Mouse (Mus musculus) CH12.LX (cell line): ENCODE data around the gene Arfip1. TPM values are rescaled to one million over a fixed set of nuclear protein-coding genes. Genes with fewer than 3 reads are reported as not detected.

ENCODE experiments used
- DNase-seq: peaks from one replicate; pipeline ENCODE4 v3.0.0-alpha.2; 2013; ENCODE audit errors: extremely low read depth
- H3K27ac ChIP-seq: 2 replicates; pipeline ENCODE4 v1.5.1; 2012; ENCODE audit warnings: low read depth, mild to moderate bottlenecking, control low read depth, moderate library complexity; ENCODE audit not compliant: insufficient read depth
- H3K27me3 ChIP-seq: replicated peaks from 2 replicates; pipeline ENCODE3; 2012; ENCODE audit warnings: inconsistent platforms
- H3K36me3 ChIP-seq, 2 experiments: replicated peaks in 1 of 2; 2 replicates each; pipeline versions ENCODE3 to v1.6.1; 2012; ENCODE audit warnings: inconsistent platforms in 1 of 2, low read length in 1 of 2, mild to moderate bottlenecking in 1 of 2, mixed read lengths in 1 of 2, moderate library complexity in 1 of 2; ENCODE audit not compliant: control insufficient read depth in 1 of 2, insufficient read depth in 1 of 2
- H3K4me1 ChIP-seq, 2 experiments: 2 replicates each; pipeline ENCODE4 v1.6.1; 2012; ENCODE audit warnings: inconsistent platforms in 1 of 2, moderate library complexity in 1 of 2; ENCODE audit not compliant: insufficient read depth in 2 of 2, control insufficient read depth in 1 of 2
- H3K4me2 ChIP-seq: 2 replicates; pipeline ENCODE4 v1.6.1; 2012; ENCODE audit warnings: low read depth, mild to moderate bottlenecking, control low read depth; ENCODE audit not compliant: poor library complexity, insufficient read depth, severe bottlenecking
- H3K4me3 ChIP-seq, 3 experiments: fragments of 150-350 bp in 1 of 3; sonication (generic) in 1 of 3; replicated peaks in 1 of 3; 2 replicates each; pipeline versions ENCODE3 to v1.5.1; 2011 to 2012; ENCODE audit warnings: low read depth in 2 of 3, low read length in 2 of 3, mild to moderate bottlenecking in 2 of 3, moderate library complexity in 2 of 3, control low read depth in 1 of 3, improper control_type of control experiment in 1 of 3, inconsistent platforms in 1 of 3, mixed read lengths in 1 of 3; ENCODE audit not compliant: poor library complexity in 1 of 3
- H3K79me2 ChIP-seq: replicated peaks from 2 replicates; pipeline ENCODE4 v1.6.1; 2012; ENCODE audit warnings: mild to moderate bottlenecking, moderate library complexity; ENCODE audit not compliant: control insufficient read depth, poor library complexity, insufficient read depth, severe bottlenecking; ENCODE audit errors: extremely low read depth
- H3K9ac ChIP-seq: 2 replicates; pipeline ENCODE4 v1.6.1; 2012; ENCODE audit warnings: low read depth, mild to moderate bottlenecking, control low read depth, moderate library complexity; ENCODE audit not compliant: insufficient read depth
- H3K9me3 ChIP-seq: replicated peaks from 2 replicates; pipeline ENCODE3; 2012; ENCODE audit warnings: low read length, inconsistent platforms, mixed read lengths
- BHLHE40 ChIP-seq: IDR thresholded peaks from 2 replicates; pipeline ENCODE4 v1.6.1; 2011; ENCODE audit warnings: mild to moderate bottlenecking, low read depth, low read length, improper control_type of control experiment
- CTCF ChIP-seq, 2 experiments: IDR thresholded peaks in 1 of 2; conservative IDR thresholded peaks in 1 of 2; 2 replicates each; pipeline ENCODE4 v1.5.1; 2011 to 2012; ENCODE audit warnings: low read depth in 2 of 2, low read length in 2 of 2, improper control_type of control experiment in 1 of 2, inconsistent platforms in 1 of 2, mild to moderate bottlenecking in 1 of 2, moderate library complexity in 1 of 2
- ELF1 ChIP-seq: IDR thresholded peaks from 2 replicates; pipeline ENCODE4 v1.6.1; 2014; ENCODE audit warnings: low read depth, mild to moderate bottlenecking, inconsistent platforms, low read length, improper control_type of control experiment
- GABPA ChIP-seq: IDR thresholded peaks from 2 replicates; pipeline ENCODE4 v1.6.1; 2012; ENCODE audit warnings: low read depth, low read length, improper control_type of control experiment, inconsistent platforms; ENCODE audit not compliant: insufficient replicate concordance
- HCFC1 ChIP-seq: IDR thresholded peaks from 2 replicates; pipeline ENCODE4 v1.6.1; 2012; ENCODE audit warnings: low read depth, mild to moderate bottlenecking, inconsistent platforms, low read length, improper control_type of control experiment
- IRF4 ChIP-seq: IDR thresholded peaks from 2 replicates; pipeline ENCODE4 v1.6.1; 2014; ENCODE audit warnings: low read depth, mild to moderate bottlenecking, inconsistent platforms, low read length, improper control_type of control experiment
- JUN ChIP-seq: IDR thresholded peaks from 2 replicates; pipeline ENCODE4 v1.6.1; 2011; ENCODE audit warnings: low read depth, mild to moderate bottlenecking, low read length, improper control_type of control experiment, moderate library complexity; ENCODE audit not compliant: insufficient read depth
- JUND ChIP-seq: conservative IDR thresholded peaks from 2 replicates; pipeline ENCODE4 v1.6.1; 2011; ENCODE audit warnings: low read depth, low read length, improper control_type of control experiment
- KAT2A ChIP-seq: IDR thresholded peaks from 2 replicates; pipeline ENCODE4 v1.6.1; 2012; ENCODE audit warnings: low read length, improper control_type of control experiment, inconsistent platforms; ENCODE audit not compliant: insufficient replicate concordance
- MAFK ChIP-seq: IDR thresholded peaks from 2 replicates; pipeline ENCODE4 v1.6.1; 2011; ENCODE audit warnings: low read length, improper control_type of control experiment; ENCODE audit not compliant: insufficient replicate concordance
- MAX ChIP-seq: IDR thresholded peaks from 2 replicates; pipeline ENCODE4 v1.6.1; 2011; ENCODE audit warnings: low read length, improper control_type of control experiment
- MAZ ChIP-seq: IDR thresholded peaks from 2 replicates; pipeline ENCODE4 v1.6.1; 2012; ENCODE audit warnings: low read depth, mild to moderate bottlenecking, inconsistent platforms, low read length, improper control_type of control experiment, moderate library complexity
- MEF2A ChIP-seq: IDR thresholded peaks from 2 replicates; pipeline ENCODE4 v1.6.1; 2014; ENCODE audit warnings: low read depth, mild to moderate bottlenecking, inconsistent platforms, low read length, improper control_type of control experiment, borderline replicate concordance
- MXI1 ChIP-seq: IDR thresholded peaks from 2 replicates; pipeline ENCODE4 v1.6.1; 2011; ENCODE audit warnings: mild to moderate bottlenecking, low read depth, low read length, improper control_type of control experiment
- MYC ChIP-seq: IDR thresholded peaks from 2 replicates; pipeline ENCODE4 v1.6.1; 2011; ENCODE audit warnings: low read depth, mild to moderate bottlenecking, improper control_type of control experiment, low read length
- NELFE ChIP-seq: IDR thresholded peaks from 2 replicates; pipeline ENCODE4 v1.6.1; 2011; ENCODE audit warnings: low read depth, low read length, improper control_type of control experiment
- NRF1 ChIP-seq: IDR thresholded peaks from 2 replicates; pipeline ENCODE4 v1.6.1; 2014; ENCODE audit warnings: low read depth, mild to moderate bottlenecking, inconsistent platforms, low read length, improper control_type of control experiment, moderate library complexity
- POLR2A ChIP-seq: IDR thresholded peaks from 2 replicates; pipeline ENCODE4 v1.6.1; 2011; ENCODE audit warnings: low read depth, mild to moderate bottlenecking, improper control_type of control experiment, low read length
- POLR2AphosphoS2 ChIP-seq: IDR thresholded peaks from 2 replicates; pipeline ENCODE4 v1.6.1; 2011; ENCODE audit warnings: low read depth, low read length, improper control_type of control experiment
- RCOR1 ChIP-seq: conservative IDR thresholded peaks from 2 replicates; pipeline ENCODE4 v1.6.1; 2012; ENCODE audit warnings: low read depth, mild to moderate bottlenecking, inconsistent platforms, low read length, improper control_type of control experiment
- SIN3A ChIP-seq: IDR thresholded peaks from 2 replicates; pipeline ENCODE4 v1.6.1; 2012; ENCODE audit warnings: low read length, improper control_type of control experiment, inconsistent platforms
- TBP ChIP-seq: conservative IDR thresholded peaks from 2 replicates; pipeline ENCODE4 v1.6.1; 2011; ENCODE audit warnings: low read depth, low read length, improper control_type of control experiment
- TCF12 ChIP-seq: IDR thresholded peaks from 2 replicates; pipeline ENCODE4 v1.6.1; 2014; ENCODE audit warnings: low read depth, mild to moderate bottlenecking, inconsistent platforms, low read length, improper control_type of control experiment
- USF1 ChIP-seq: IDR thresholded peaks from 2 replicates; pipeline ENCODE4 v1.6.1; 2014; ENCODE audit warnings: low read depth, mild to moderate bottlenecking, inconsistent platforms, low read length, improper control_type of control experiment
- ZMIZ1 ChIP-seq: IDR thresholded peaks from 2 replicates; pipeline ENCODE4 v1.6.1; 2012; ENCODE audit warnings: low read depth, mild to moderate bottlenecking, inconsistent platforms, low read length, improper control_type of control experiment
- dilution Hi-C: fragments of 300-500 bp; cut with MboI; formaldehyde crosslinking; loops from 2 replicates; pipeline ENCODE4 v1.14.3; 2020; ENCODE audit warnings: low sequenced_read_pairs; ENCODE audit not compliant: extremely low pct_unique_long_range_greater_than_20kb, extremely low pct_ligation_motif_present
- in situ Hi-C: fragments of 300-500 bp; cut with MboI; formaldehyde crosslinking; loops from 3 replicates; pipeline ENCODE4 v1.14.3; 2019; ENCODE audit warnings: low sequenced_read_pairs, low pct_ligation_motif_present, low pct_unique_long_range_greater_than_20kb, mixed read lengths
- polyA plus RNA-seq: library from polyadenylated mRNA; unstranded; fragments of >175 nt; gene quantifications from 2 replicates; pipeline ENCODE4 v1.2.1, GENCODE M21; 2012; ENCODE audit warnings: low read depth; ENCODE audit not compliant: insufficient read length
- total RNA-seq, 2 experiments: library from RNA; depleted of rRNA; stranded (reverse); fragments of 300-350 nt in 1 of 2; fragments of >200 nt in 1 of 2; gene quantifications; 2 replicates each; pipeline ENCODE4 v1.2.3; 2012 to 2014

Arfip1 gene
- total and polyA plus RNA-seq, 3 experiments: 29.6 to 66.5 (median 36.8) TPM

DNA sequence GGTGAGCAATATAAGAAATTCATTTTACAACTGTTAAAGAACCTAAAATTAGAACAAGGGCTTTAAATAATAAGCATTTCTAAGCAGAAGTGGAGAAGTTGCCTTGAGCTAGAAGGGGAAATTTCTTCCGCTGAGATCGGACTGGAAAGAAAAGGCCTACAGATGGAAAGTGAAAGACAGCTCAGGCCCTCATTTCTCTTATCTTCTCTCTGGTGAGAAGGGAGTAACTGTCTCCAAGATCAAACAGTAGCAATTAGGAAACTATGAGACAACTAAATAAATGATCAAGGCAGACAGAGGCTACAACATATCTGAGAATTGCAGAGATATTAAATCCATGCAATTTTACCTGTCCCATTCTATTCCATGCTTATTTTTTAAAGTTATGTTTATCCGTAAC lies 11.9 kb downstream of the Arfip1 start:
- Histone ChIP-seq H3K4me1 (peaks cover 6 to 39% of the 10 kb centered on the region in 2 experiments), H3K36me3 (peaks cover 0 to 5% of the 10 kb centered on the region in 2 experiments), H3K27ac (peak overlapping the region; percentile 45; the same call in 1 of the 2 replicates), H3K9me3 (no peaks in the 10 kb centered on the region), H3K4me3 (no peak overlapping the region), H3K79me2 (peaks cover 29% of the 10 kb centered on the region), H3K4me2 (peak overlapping the region; percentile 75), H3K9ac (peak overlapping the region; percentile 44), H3K27me3 (no peaks in the 10 kb centered on the region)
- peak; percentile 52 for DNase-seq
- dilution Hi-C loops (no loop called here), in situ Hi-C loops (no loop called here)
- TF ChIP-seq SIN3A: no peak
- no peak for TF ChIP-seq RCOR1
- TF ChIP-seq USF1: no peak
- TF ChIP-seq JUND: no peak; the same call in 1 of the 2 replicates
- no peak for TF ChIP-seq GABPA
- TF ChIP-seq TCF12: no peak

DNA sequence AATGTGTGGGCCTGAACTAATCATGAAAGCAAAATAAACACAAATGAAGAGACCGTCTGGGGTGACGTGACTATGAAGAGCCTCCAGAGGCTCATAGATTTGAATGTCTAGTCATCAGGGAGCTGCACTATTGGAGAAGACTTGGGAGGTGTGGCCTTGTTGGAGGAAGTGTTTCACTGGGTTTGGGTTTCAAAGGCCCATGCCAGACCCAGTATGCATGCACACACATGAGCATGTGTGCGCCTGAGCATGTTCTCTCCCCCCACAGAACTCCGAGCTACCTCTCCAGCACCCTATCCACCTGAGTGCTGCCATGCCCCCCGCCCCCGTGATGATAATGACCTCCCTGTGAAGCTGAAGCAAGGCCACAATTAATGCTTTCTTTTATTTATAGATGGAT lies 12.8 kb downstream of the Arfip1 start:
- in situ Hi-C loops: no loop called here
- dilution Hi-C loops: no loop called here
- Histone ChIP-seq H3K4me3 (no peak overlapping the region), H3K9ac (peak overlapping the region; percentile 25), H3K36me3 (peaks cover 0 to 5% of the 10 kb centered on the region in 2 experiments), H3K4me2 (peak overlapping the region; percentile 41; the same call in 1 of the 2 replicates), H3K27me3 (no peaks in the 10 kb centered on the region), H3K4me1 (peaks cover 6 to 39% of the 10 kb centered on the region in 2 experiments), H3K9me3 (no peaks in the 10 kb centered on the region), H3K27ac (peak overlapping the region; percentile 45; the same call in 1 of the 2 replicates), H3K79me2 (peaks cover 31% of the 10 kb centered on the region)
- peak; percentile 57; the same call in 1 of the 2 replicates for TF ChIP-seq TCF12
- peak; percentile 62 for TF ChIP-seq BHLHE40
- TF ChIP-seq KAT2A: 0 out of 2 replicates have a peak, but pooled peaks have one; percentile 41
- TF ChIP-seq NELFE: peak; percentile 72
- peak; percentile 80 for TF ChIP-seq TBP
- peak; percentile 62 for TF ChIP-seq ELF1
- no peak for TF ChIP-seq GABPA
- peak; percentile 81 for TF ChIP-seq SIN3A
- TF ChIP-seq MAFK: no peak
- TF ChIP-seq MXI1: peak; percentile 94
- peak; percentile 74 for TF ChIP-seq MAX
- TF ChIP-seq JUND: peak; percentile 47; the same call in 1 of the 2 replicates
- TF ChIP-seq HCFC1: no peak
- peak; percentile 58; the same call in 1 of the 2 replicates for TF ChIP-seq POLR2AphosphoS2
- TF ChIP-seq MAZ: no peak
- TF ChIP-seq ZMIZ1: peak; percentile 46; the same call in 1 of the 2 replicates
- TF ChIP-seq MEF2A: 0 out of 2 replicates have a peak, but pooled peaks have one; percentile 14
- no peak for TF ChIP-seq CTCF (conservative IDR thresholded peaks at IDR 0.05 in 1 of 2, IDR thresholded peaks at IDR 0.05 in 1 of 2; ENCODE audit: low read depth in 2 of 2, low read length in 2 of 2)
- TF ChIP-seq IRF4: peak; percentile 15; the same call in 1 of the 2 replicates
- peak; percentile 87 for TF ChIP-seq POLR2A
- peak; percentile 55 for TF ChIP-seq JUN
- TF ChIP-seq NRF1: peak; percentile 60; the same call in 1 of the 2 replicates
- peak; percentile 90; the same call in 1 of the 2 replicates for TF ChIP-seq MYC
- DNase-seq: peak; percentile 89
